Mouse (Mus musculus) lung, postnatal 0 days (tissue): ENCODE measurements at regions not wholly inside any gene's neighbourhood (a gene's known extent, or its start where the extent isn't known, plus 50 kb on each side); places are given as distances from the start of the nearest gene placed in this dataset.

Experiments used
- ATAC-seq: fragments of 200-750 bp; cut with Nextera tagmentation; 2 replicates; pipeline ENCODE4 v1.8.0; 2017; ENCODE audit warnings: moderate library complexity
- DNase-seq: peaks from one replicate; pipeline ENCODE4 v3.0.0-alpha.2; 2016; ENCODE audit warnings: low spot score
- H3K27ac ChIP-seq: fragments of 300-500 bp; sonication (generic); 2 replicates; pipeline ENCODE4 v1.5.1; 2014; ENCODE audit warnings: antibody characterized with exemption, mild to moderate bottlenecking, low read length, mixed read lengths
- H3K27me3 ChIP-seq: fragments of 300-500 bp; sonication (generic); replicated peaks from 2 replicates; pipeline ENCODE4 v1.6.1; 2014; ENCODE audit warnings: low read length, mixed read lengths; ENCODE audit not compliant: insufficient read depth
- H3K36me3 ChIP-seq: fragments of 300-500 bp; sonication (generic); 2 replicates; pipeline ENCODE4 v1.6.1; 2014; ENCODE audit warnings: low read length, mixed read lengths; ENCODE audit not compliant: insufficient read depth
- H3K4me1 ChIP-seq: fragments of 300-500 bp; sonication (generic); 2 replicates; pipeline ENCODE4 v1.6.1; 2014; ENCODE audit warnings: antibody characterized with exemption, low read depth, low read length, mixed read lengths; ENCODE audit not compliant: insufficient read depth
- H3K4me2 ChIP-seq: fragments of 300-500 bp; sonication (generic); replicated peaks from 2 replicates; pipeline ENCODE4 v1.6.1; 2014; ENCODE audit warnings: low read depth, mild to moderate bottlenecking, low read length, moderate library complexity, mixed read lengths
- H3K4me3 ChIP-seq: fragments of 300-500 bp; sonication (generic); 2 replicates; pipeline ENCODE4 v1.5.1; 2014; ENCODE audit warnings: low read depth, low read length
- H3K9ac ChIP-seq: fragments of 300-500 bp; sonication (generic); replicated peaks from 2 replicates; pipeline ENCODE4 v1.6.1; 2014; ENCODE audit warnings: low read depth, mild to moderate bottlenecking
- H3K9me3 ChIP-seq: fragments of 300-500 bp; sonication (generic); 2 replicates; pipeline ENCODE4 v1.6.1; 2016; ENCODE audit warnings: low read length, mixed read lengths
- CTCF ChIP-seq: IDR thresholded peaks from 2 replicates; pipeline ENCODE4 v1.5.1; 2016; ENCODE audit warnings: antibody characterized with exemption, mild to moderate bottlenecking
- EP300 ChIP-seq: IDR thresholded peaks from 2 replicates; pipeline ENCODE4 v1.6.1; 2016; ENCODE audit warnings: antibody characterized with exemption, mild to moderate bottlenecking, control low read depth
- WGBS: fragments of 180-500 bp; shearing (Covaris S2); extraction: QIAGEN DNeasy Blood & Tissue Kit; methylation state at CpG from one replicate; pipeline ENCODE4 v1.1.7; 2014; 5-methylcytosine and 5-hydroxymethylcytosine counted together

GRCm38 (mm10) chr14:17081904-17082303 lies 262.9 kb upstream of the Rarb start:
- DNase-seq, result no peak
- no peaks in the 10 kb centered on the region for H3K4me1 ChIP-seq
- WGBS, result 61% methylated on average over 2 of the region's 2 CpGs
- no peak for TF ChIP-seq CTCF
- TF ChIP-seq EP300, result no peak
- no peak for ATAC-seq
- H3K4me2 ChIP-seq, result no peak overlapping the region
- no peaks in the 10 kb centered on the region for H3K9me3 ChIP-seq
- no peak overlapping the region for H3K27ac ChIP-seq
- H3K36me3 ChIP-seq, result no peaks in the 10 kb centered on the region
- no peak overlapping the region for H3K4me3 ChIP-seq
- no peaks in the 10 kb centered on the region for H3K27me3 ChIP-seq
- no peak overlapping the region for H3K9ac ChIP-seq

- H3K9me3 ChIP-seq, result no peaks in the 10 kb centered on the region
- ATAC-seq (0 out of 2 replicates have a peak, but pooled peaks have one; percentile 26), DNase-seq (no peak)
- H3K9ac ChIP-seq, result no peak overlapping the region
- H3K4me1 ChIP-seq, result no peaks in the 10 kb centered on the region
- no peak overlapping the region for H3K27ac ChIP-seq
- H3K4me3 ChIP-seq, result no peak overlapping the region
- H3K4me2 ChIP-seq, result no peak overlapping the region
- 40% methylated on average over 2 of the region's 2 CpGs for WGBS
- no peak for TF ChIP-seq EP300
- no peak for TF ChIP-seq CTCF
- no peaks in the 10 kb centered on the region for H3K27me3 ChIP-seq
- H3K36me3 ChIP-seq, result no peaks in the 10 kb centered on the region
Observed at GRCm38 (mm10) chr14:17079513-17079912, 260.6 kb upstream of the Rarb start.

- 42% methylated on average over 1 of the region's 1 CpGs for WGBS
Observed at GRCm38 (mm10) chr14:17061358-17061757, 242.4 kb upstream of the Rarb start.

GRCm38 (mm10) chr14:17058438-17058837 lies 239.5 kb upstream of the Rarb start:
- H3K36me3 ChIP-seq, result no peaks in the 10 kb centered on the region
- no peak overlapping the region for H3K27ac ChIP-seq
- DNase-seq (no peak), ATAC-seq (no peak)
- no peak for TF ChIP-seq CTCF
- TF ChIP-seq EP300, result no peak
- no peaks in the 10 kb centered on the region for H3K9me3 ChIP-seq
- 90% methylated on average over 1 of the region's 1 CpGs for WGBS
- H3K4me1 ChIP-seq, result no peaks in the 10 kb centered on the region
- no peak overlapping the region for H3K4me3 ChIP-seq
- H3K4me2 ChIP-seq, result no peak overlapping the region
- H3K27me3 ChIP-seq, result no peaks in the 10 kb centered on the region
- H3K9ac ChIP-seq, result no peak overlapping the region

More at GRCm38 (mm10) chr14:17061358-17061757, 242.4 kb upstream of the Rarb start:
- Histone ChIP-seq H3K9me3 (no peaks in the 10 kb centered on the region), H3K36me3 (no peaks in the 10 kb centered on the region), H3K9ac (no peak overlapping the region), H3K4me3 (no peak overlapping the region), H3K4me2 (no peak overlapping the region), H3K27me3 (no peaks in the 10 kb centered on the region), H3K27ac (no peak overlapping the region), H3K4me1 (no peaks in the 10 kb centered on the region)
- 0 out of 2 replicates have a peak, but pooled peaks have one; percentile 24 for TF ChIP-seq EP300
- TF ChIP-seq CTCF, result no peak
- ATAC-seq, result peak; percentile 52
- peak; percentile 51 for DNase-seq

GRCm38 (mm10) chr14:17057355-17057754 lies 238.4 kb upstream of the Rarb start:
- Histone ChIP-seq H3K4me1 (no peaks in the 10 kb centered on the region), H3K36me3 (no peaks in the 10 kb centered on the region), H3K9me3 (no peaks in the 10 kb centered on the region), H3K4me2 (no peak overlapping the region), H3K27ac (no peak overlapping the region), H3K27me3 (no peaks in the 10 kb centered on the region), H3K9ac (no peak overlapping the region), H3K4me3 (no peak overlapping the region)
- TF ChIP-seq CTCF (no peak), EP300 (no peak)
- 84% methylated on average over 3 of the region's 3 CpGs for WGBS
- DNase-seq, result no peak
- no peak for ATAC-seq

- H3K4me1 ChIP-seq, result no peaks in the 10 kb centered on the region
- H3K9me3 ChIP-seq, result no peaks in the 10 kb centered on the region
- WGBS, result 62% methylated on average over 1 of the region's 1 CpGs
- TF ChIP-seq EP300 (no peak), CTCF (no peak)
- no peaks in the 10 kb centered on the region for H3K27me3 ChIP-seq
- H3K27ac ChIP-seq, result no peak overlapping the region
- no peak overlapping the region for H3K4me2 ChIP-seq
- ATAC-seq (no peak), DNase-seq (no peak)
- no peak overlapping the region for H3K9ac ChIP-seq
- H3K36me3 ChIP-seq, result no peaks in the 10 kb centered on the region
- H3K4me3 ChIP-seq, result no peak overlapping the region
Observed at GRCm38 (mm10) chr14:17055741-17056140, 236.8 kb upstream of the Rarb start.

- H3K36me3 ChIP-seq, result no peaks in the 10 kb centered on the region
- no peaks in the 10 kb centered on the region for H3K4me1 ChIP-seq
- no peak overlapping the region for H3K9ac ChIP-seq
- H3K27ac ChIP-seq, result no peak overlapping the region
- H3K4me2 ChIP-seq, result no peak overlapping the region
- DNase-seq, result no peak
- H3K9me3 ChIP-seq, result no peaks in the 10 kb centered on the region
- no peaks in the 10 kb centered on the region for H3K27me3 ChIP-seq
- no peak for TF ChIP-seq EP300
- no peak for TF ChIP-seq CTCF
- 55% methylated on average over 3 of the region's 3 CpGs for WGBS
- H3K4me3 ChIP-seq, result no peak overlapping the region
- no peak for ATAC-seq
Observed at GRCm38 (mm10) chr14:17054381-17054780, 235.4 kb upstream of the Rarb start.
